Mouse (Mus musculus): ENCODE results near the gene Stox2. TPM values are rescaled to one million over a fixed set of nuclear protein-coding genes. Genes with fewer than 3 reads are reported as not detected.
A peak's percentile ranks its signal among the peaks of the same experiment; 100 is the strongest.

Gene Stox2
- polyA plus RNA-seq, 1 experiment from 2014 or later = 8.1 TPM

DNA sequence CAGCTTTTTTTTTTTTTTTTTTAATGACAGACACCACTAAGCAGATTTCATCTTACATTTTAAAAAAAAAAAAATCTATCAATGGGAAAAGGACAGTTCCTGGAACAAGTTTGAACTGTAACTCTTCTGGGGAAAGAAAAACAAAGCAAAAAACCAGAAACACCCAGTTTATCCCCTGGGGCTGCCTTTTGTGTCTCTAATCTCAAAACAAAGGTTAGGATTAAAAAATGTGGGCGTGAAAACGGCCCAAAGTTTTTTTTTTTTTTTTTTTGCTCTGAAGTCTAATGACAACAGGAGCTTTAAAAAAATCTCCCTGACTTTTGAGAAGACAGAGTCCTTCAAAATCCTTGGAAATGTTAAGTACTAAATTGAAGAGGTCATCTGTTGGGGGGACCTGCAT, 125.5 kb downstream of the Stox2 start:
- Histone ChIP-seq H3K9me3 (no peaks in the 10 kb centered on the region), H3K4me2 (replicated peaks) (no peak overlapping the region), H3K4me3 (replicated peaks) (no peak overlapping the region), H3K27me3 (replicated peaks) (no peaks in the 10 kb centered on the region), H3K4me1 (replicated peaks) (no peaks in the 10 kb centered on the region), H3K27ac (no peak overlapping the region), H3K36me3 (no peaks in the 10 kb centered on the region), H3K9ac (no peak overlapping the region)
- no peak for ATAC-seq
- 71% methylated on average over 2 of the region's 2 CpGs for WGBS

DNA sequence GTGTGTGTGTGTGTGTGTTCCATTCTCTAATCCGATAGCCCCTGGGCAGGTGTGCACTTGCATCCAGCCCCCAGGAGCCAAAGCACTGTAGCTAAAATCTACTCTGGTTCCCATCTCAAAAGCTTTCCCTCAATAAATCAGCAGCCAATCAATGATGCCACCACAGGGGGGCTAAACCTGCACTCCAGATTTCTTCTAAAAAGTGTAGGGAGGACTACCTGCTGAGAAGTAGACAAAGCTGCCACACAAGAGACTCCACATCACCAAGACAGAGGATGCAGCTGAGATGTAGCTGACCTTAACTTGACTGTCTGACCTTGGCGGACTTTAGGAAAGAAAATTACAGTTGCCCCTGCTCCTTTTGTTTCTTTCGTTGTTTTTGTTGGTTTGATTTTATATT, 127.7 kb downstream of the Stox2 start:
- no peak overlapping the region for H3K4me2 ChIP-seq (replicated peaks)
- H3K27me3 ChIP-seq (replicated peaks) = no peaks in the 10 kb centered on the region
- H3K4me1 ChIP-seq (replicated peaks) = no peaks in the 10 kb centered on the region
- no peak overlapping the region for H3K4me3 ChIP-seq (replicated peaks)
- H3K9ac ChIP-seq = no peak overlapping the region
- H3K9me3 ChIP-seq = no peaks in the 10 kb centered on the region
- ATAC-seq = no peak
- no peak overlapping the region for H3K27ac ChIP-seq
- 95% methylated on average over 3 of the region's 3 CpGs for WGBS
- H3K36me3 ChIP-seq = no peaks in the 10 kb centered on the region

DNA sequence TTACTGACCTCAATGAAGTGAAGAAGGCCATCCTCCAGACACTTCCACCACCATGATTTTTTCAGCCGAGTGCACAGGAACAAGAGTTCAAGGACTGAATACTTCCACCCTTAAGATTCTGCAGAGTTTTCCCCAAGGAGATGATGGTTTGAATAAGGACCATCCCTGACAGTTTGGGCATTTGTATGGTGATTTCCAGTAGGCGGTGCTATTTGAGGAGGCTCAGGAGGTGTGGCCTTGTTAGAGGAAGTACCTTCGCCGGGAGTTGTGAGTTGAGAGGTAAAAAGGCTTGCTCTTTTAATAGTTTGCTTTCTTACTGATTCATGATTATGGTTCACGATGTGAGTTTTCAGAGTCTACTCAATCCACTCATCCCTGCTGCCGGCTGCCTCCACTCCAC, 138.0 kb downstream of the Stox2 start:
- no peaks in the 10 kb centered on the region for H3K4me1 ChIP-seq (replicated peaks)
- H3K9ac ChIP-seq = no peak overlapping the region
- H3K27me3 ChIP-seq (replicated peaks) = no peaks in the 10 kb centered on the region
- H3K27ac ChIP-seq = no peak overlapping the region
- H3K4me3 ChIP-seq (replicated peaks) = no peak overlapping the region
- WGBS = 86% methylated on average over 6 of the region's 6 CpGs
- no peaks in the 10 kb centered on the region for H3K36me3 ChIP-seq
- no peaks in the 10 kb centered on the region for H3K9me3 ChIP-seq
- no peak for ATAC-seq
- H3K4me2 ChIP-seq (replicated peaks) = no peak overlapping the region

DNA sequence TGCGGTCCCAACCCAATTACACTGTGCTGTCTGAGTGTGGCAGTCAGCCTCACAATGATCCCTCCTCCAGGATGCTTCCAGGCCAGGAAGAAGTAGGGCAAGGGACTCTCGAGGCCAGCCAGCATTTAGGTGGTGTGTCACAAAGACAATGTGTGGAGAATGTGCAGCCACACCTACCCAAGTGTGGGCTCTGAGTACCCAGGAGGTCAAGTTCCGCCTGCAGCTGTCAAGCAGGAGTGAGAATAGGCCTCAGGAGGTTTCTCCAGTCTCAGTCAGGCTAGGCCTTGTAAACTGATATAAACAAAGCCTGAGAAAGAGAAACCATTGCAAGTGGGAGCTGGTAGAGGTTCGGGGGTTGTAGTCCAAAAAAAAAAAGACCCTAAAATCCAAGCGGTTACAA, 139.8 kb downstream of the Stox2 start:
- Histone ChIP-seq H3K36me3 (no peaks in the 10 kb centered on the region), H3K4me3 (replicated peaks) (no peak overlapping the region), H3K27me3 (replicated peaks) (no peaks in the 10 kb centered on the region), H3K4me1 (replicated peaks) (no peaks in the 10 kb centered on the region), H3K9ac (no peak overlapping the region), H3K9me3 (no peaks in the 10 kb centered on the region), H3K4me2 (replicated peaks) (no peak overlapping the region), H3K27ac (no peak overlapping the region)
- WGBS = 64% methylated on average over 5 of the region's 5 CpGs
- 0 out of 2 replicates have a peak, but pooled peaks have one; percentile 17 for ATAC-seq

DNA sequence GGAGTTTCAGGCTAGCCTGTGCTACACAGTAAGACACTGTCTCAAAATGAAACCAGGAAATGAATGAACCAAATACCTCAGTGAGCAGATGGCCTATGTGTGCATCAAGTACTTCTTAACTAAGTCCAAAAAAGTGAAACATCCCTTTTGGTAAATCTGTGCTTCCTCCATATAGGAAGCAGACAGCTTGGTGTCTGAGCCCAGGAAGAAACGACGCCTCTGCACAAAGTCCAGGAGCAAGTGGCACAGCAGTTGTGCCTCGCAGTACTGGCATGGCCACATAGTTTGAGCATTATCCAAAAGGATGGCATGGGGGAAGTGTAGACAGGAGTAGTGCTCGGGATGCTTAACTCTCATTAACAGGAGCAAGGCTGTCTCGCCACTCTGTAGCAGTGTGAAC, 140.3 kb downstream of the Stox2 start:
- Histone ChIP-seq H3K27ac (no peak overlapping the region), H3K9ac (no peak overlapping the region), H3K4me1 (replicated peaks) (no peaks in the 10 kb centered on the region), H3K27me3 (replicated peaks) (no peaks in the 10 kb centered on the region), H3K4me2 (replicated peaks) (no peak overlapping the region), H3K9me3 (no peaks in the 10 kb centered on the region), H3K36me3 (no peaks in the 10 kb centered on the region), H3K4me3 (replicated peaks) (no peak overlapping the region)
- 91% methylated on average over 5 of the region's 5 CpGs for WGBS
- ATAC-seq = no peak

DNA sequence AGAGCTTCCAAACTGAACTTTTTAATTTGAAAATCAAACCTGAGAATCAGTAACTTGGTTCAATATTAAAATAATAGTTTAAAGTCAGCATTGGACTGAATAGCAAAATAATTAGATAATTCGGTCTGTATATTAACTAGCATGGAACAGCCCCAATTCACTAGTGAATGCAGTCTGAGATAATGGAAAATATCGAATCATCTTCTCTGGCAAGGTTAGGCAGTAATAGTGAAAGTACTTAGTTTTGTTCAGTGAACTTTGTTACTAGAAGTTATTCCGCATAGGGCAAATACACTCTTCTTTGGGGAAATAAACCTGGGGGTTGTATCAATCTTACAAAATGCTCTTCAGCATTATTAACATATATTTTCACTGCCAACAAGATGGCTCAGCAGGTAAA, 147.7 kb downstream of the Stox2 start:
- WGBS = 92% methylated on average over 3 of the region's 3 CpGs
- H3K4me2 ChIP-seq (replicated peaks) = no peak overlapping the region
- no peaks in the 10 kb centered on the region for H3K27me3 ChIP-seq (replicated peaks)
- no peak overlapping the region for H3K4me3 ChIP-seq (replicated peaks)
- no peak overlapping the region for H3K27ac ChIP-seq
- no peak for ATAC-seq
- no peaks in the 10 kb centered on the region for H3K36me3 ChIP-seq
- no peak overlapping the region for H3K9ac ChIP-seq
- H3K9me3 ChIP-seq = no peaks in the 10 kb centered on the region
- H3K4me1 ChIP-seq (replicated peaks) = no peaks in the 10 kb centered on the region

DNA sequence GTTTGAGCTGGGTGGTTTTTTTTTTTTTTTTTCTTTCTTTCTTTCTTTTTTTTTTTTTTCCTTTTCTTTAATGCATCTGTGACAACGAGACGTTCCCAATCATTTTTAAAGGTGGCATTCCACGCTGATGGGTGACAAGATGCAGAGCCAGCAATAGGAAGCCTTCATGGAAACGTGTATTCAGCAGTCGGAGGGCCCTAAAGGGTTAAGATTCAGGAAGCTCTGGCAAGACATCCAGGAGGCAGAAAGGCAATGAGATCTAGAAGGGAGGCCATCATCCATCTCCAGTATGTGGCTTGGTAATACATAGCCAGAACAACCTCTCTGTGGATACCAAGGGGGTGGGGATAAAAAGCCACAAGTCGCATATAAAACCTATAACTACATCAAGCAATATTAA, 156.5 kb downstream of the Stox2 start:
- H3K9me3 ChIP-seq = no peaks in the 10 kb centered on the region
- no peak for ATAC-seq
- 0 out of 2 replicates have a peak, but pooled peaks cover 8% of the 10 kb centered on the region for H3K4me1 ChIP-seq (replicated peaks)
- H3K9ac ChIP-seq = no peak overlapping the region; the same call in 1 of the 2 replicates
- H3K36me3 ChIP-seq = no peaks in the 10 kb centered on the region
- peak overlapping the region; percentile 80 for H3K4me3 ChIP-seq (replicated peaks)
- 13% methylated on average over 6 of the region's 6 CpGs for WGBS
- H3K4me2 ChIP-seq (replicated peaks) = peak overlapping the region; percentile 96
- 0 out of 2 replicates have a peak, but pooled peaks cover 3% of the 10 kb centered on the region for H3K27me3 ChIP-seq (replicated peaks)
- H3K27ac ChIP-seq = no peak overlapping the region

DNA sequence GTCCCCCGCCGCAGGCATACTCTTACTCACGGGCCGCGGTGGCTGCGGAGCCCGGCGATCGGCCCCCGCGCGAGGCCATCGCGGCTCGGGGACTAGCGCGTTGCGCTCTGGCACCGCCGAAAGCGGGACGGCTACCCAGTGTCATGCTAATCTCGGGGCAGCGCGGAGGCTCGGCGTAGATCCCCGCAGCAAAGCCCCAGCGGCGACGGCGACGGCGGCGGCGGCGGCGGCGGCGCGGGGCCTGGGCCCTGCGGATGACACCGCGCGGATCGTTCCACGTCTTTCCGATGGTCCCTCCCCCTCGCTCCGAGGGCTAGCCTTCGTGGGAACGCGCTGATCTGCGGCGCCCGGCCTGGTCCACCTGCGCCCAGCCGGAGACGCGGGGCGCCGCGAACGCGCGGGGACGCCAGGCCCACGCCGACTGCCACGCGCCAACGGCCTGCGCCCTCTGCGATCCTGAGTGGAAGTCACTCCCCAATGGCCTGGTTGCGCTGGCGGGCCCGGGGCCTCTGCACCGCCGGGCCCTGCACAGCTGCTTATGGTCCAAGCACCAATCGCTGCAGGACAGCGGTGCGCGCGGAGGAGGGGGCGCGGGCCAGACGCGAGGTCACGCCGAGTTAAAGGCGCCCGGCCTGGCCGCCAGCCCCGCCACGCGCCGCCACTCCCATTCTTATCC, 157.2 kb downstream of the Stox2 start:
- H3K4me3 ChIP-seq (replicated peaks) = peak overlapping the region; percentile 80
- WGBS = under 1% methylated on average over 84 of the region's 97 CpGs
- peak overlapping the region; percentile 79 for H3K9ac ChIP-seq
- H3K27ac ChIP-seq = peak overlapping the region; percentile 82
- no peaks in the 10 kb centered on the region for H3K9me3 ChIP-seq
- H3K4me1 ChIP-seq (replicated peaks) = 0 out of 2 replicates have a peak, but pooled peaks cover 8% of the 10 kb centered on the region
- 0 out of 2 replicates have a peak, but pooled peaks cover 3% of the 10 kb centered on the region for H3K27me3 ChIP-seq (replicated peaks)
- peak; percentile 90 for ATAC-seq
- peak overlapping the region; percentile 96 for H3K4me2 ChIP-seq (replicated peaks)
- no peaks in the 10 kb centered on the region for H3K36me3 ChIP-seq

DNA sequence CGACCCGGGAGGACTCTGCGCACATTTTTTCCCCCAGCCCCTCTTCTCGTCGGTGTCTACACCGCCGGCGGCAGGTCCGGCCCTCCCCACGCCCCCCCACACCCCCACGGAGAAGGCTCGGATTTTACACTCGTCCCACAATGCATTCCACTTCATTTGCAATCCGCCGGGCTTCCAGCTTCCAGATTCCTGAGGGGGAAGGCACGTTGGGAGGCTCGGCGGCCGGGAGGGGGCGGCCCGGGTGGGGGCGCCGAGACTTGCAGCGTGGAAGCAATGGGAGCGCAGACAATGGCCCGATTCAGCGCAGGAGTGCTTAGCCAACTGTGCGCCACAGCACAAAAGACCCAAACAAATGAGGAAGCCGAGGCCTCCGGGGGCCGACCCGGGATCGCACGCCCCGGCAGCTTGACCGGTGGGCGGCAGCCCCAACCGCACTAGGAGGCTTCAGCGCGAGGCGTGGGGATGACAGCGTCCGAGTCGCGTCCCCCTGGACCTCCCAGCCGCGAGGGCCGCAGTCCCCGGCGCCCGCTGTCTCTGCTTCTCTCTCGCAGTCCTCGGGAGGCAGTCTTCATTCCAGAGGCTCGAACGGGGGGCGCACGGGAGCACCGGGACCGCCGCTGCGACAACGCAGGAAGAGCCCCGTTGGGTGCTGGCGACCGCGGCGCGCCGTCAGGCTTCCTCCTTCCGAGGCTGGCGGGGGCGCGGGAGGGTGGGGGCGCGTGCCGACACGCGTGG, 157.9 kb downstream of the Stox2 start:
- peak overlapping the region; percentile 79 for H3K9ac ChIP-seq
- no peaks in the 10 kb centered on the region for H3K36me3 ChIP-seq
- H3K4me3 ChIP-seq (replicated peaks) = peak overlapping the region; percentile 80
- H3K27me3 ChIP-seq (replicated peaks) = 0 out of 2 replicates have a peak, but pooled peaks cover 3% of the 10 kb centered on the region
- WGBS = under 1% methylated on average over 78 of the region's 78 CpGs
- peak overlapping the region; percentile 82 for H3K27ac ChIP-seq
- no peaks in the 10 kb centered on the region for H3K9me3 ChIP-seq
- H3K4me1 ChIP-seq (replicated peaks) = 0 out of 2 replicates have a peak, but pooled peaks cover 8% of the 10 kb centered on the region
- peak overlapping the region; percentile 96 for H3K4me2 ChIP-seq (replicated peaks)
- peak; percentile 61 for ATAC-seq

DNA sequence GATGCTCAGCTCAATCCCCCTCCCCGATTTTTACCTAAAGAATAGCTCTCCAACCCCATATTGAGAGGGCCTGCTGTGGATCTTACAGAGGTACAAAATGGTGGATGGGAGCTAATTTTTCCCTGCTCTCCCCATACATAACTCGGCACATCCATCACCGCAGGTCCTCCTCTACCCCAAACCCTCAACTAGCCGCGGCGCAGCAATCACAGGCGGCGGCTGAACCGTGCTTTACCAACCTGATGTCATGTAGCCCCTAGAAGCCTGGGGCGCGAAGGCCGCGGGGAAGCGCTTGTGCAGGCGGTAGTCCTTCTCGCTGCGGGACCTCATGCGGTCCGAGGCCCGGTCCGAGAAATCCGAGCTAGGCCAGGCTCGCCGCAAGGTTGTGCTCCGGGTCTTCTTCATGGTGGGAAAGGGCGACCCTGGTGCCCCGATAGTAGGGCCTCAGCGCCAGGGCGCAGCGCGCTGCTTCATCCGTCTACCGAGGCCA, 158.5 kb downstream of the Stox2 start:
- Histone ChIP-seq H3K4me1 (replicated peaks) (0 out of 2 replicates have a peak, but pooled peaks cover 8% of the 10 kb centered on the region), H3K27ac (peak overlapping the region; percentile 82), H3K4me3 (replicated peaks) (peak overlapping the region; percentile 80), H3K36me3 (no peaks in the 10 kb centered on the region), H3K9me3 (no peaks in the 10 kb centered on the region), H3K27me3 (replicated peaks) (0 out of 2 replicates have a peak, but pooled peaks cover 3% of the 10 kb centered on the region), H3K9ac (peak overlapping the region; percentile 79), H3K4me2 (replicated peaks) (peak overlapping the region; percentile 96)
- 3% methylated on average over 33 of the region's 33 CpGs for WGBS
- peak; percentile 29 for ATAC-seq

DNA sequence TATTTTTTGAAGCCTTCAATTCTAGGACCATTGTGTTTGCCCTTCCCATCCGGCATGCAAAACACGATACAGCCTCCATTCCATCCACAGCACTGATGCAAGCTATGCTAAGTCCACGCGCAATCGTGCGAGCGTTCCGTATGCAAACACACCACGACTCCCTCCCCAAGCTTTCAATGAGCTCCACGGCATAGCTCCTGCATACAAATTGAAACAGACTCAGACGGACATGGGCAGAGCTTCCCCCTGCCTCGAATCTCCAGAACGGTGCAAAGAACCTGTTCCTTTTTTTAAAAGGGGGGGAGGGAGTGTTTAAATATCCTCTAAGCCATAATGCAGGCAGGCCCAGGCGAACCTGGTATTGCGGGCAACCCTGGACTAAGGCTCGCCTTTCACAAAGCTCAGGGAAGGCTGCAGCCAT, 159.0 kb downstream of the Stox2 start:
- ATAC-seq = no peak
- H3K4me2 ChIP-seq (replicated peaks) = peak overlapping the region; percentile 96
- 0 out of 2 replicates have a peak, but pooled peaks cover 8% of the 10 kb centered on the region for H3K4me1 ChIP-seq (replicated peaks)
- peak overlapping the region; percentile 80 for H3K4me3 ChIP-seq (replicated peaks)
- peak overlapping the region; percentile 82 for H3K27ac ChIP-seq
- H3K9me3 ChIP-seq = no peaks in the 10 kb centered on the region
- peak overlapping the region; percentile 79 for H3K9ac ChIP-seq
- H3K27me3 ChIP-seq (replicated peaks) = 0 out of 2 replicates have a peak, but pooled peaks cover 3% of the 10 kb centered on the region
- WGBS = 13% methylated on average over 16 of the region's 16 CpGs
- no peaks in the 10 kb centered on the region for H3K36me3 ChIP-seq

DNA sequence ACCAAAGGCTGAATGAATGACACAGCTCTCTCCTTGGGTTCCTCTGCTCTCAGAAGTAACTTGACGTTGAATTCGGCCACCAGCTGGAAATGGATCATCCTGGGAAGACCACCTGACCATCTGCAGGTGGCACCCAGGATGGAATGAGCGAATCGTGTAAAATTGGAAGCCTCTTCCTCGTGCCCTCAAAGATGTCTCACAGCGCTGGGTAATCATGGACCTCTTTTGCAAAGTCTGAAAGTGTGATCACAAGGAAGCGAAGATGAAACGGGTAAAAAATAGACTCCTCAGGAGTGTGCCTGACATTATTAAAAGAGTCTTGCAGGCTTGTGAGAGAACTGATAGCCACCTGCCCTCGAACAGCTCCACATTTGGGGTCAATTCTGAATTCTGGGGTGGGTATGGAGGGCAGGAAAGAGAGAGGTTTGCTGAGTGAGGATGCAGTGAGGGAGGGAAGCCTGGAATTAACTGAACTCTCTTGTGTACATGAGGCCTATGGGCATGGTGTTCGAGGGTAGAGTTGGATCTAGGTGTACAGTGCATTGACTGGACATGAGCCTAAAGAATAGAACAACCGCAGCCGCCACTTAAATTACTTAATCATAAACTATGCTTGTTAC, 160.0 kb downstream of the Stox2 start:
- Histone ChIP-seq H3K4me2 (replicated peaks) (peak overlapping the region; percentile 96), H3K9ac (no peak overlapping the region), H3K27ac (no peak overlapping the region), H3K4me3 (replicated peaks) (peak overlapping the region; percentile 80; the same call in 1 of the 2 replicates), H3K4me1 (replicated peaks) (0 out of 2 replicates have a peak, but pooled peaks cover 8% of the 10 kb centered on the region), H3K36me3 (no peaks in the 10 kb centered on the region), H3K9me3 (no peaks in the 10 kb centered on the region), H3K27me3 (replicated peaks) (0 out of 2 replicates have a peak, but pooled peaks cover 3% of the 10 kb centered on the region)
- WGBS = 84% methylated on average over 12 of the region's 12 CpGs
- no peak for ATAC-seq

All from intestine, embryonic 15.5 days (tissue).